Mouse (Mus musculus) induced T-regulatory cell, adult 2 months (primary cell): ENCODE measurements at regions not wholly inside any gene's neighbourhood (a gene's known extent, or its start where the extent isn't known, plus 50 kb on each side); places are given as distances from the start of the nearest gene placed in this dataset.
A peak's percentile ranks its signal among the peaks of the same experiment; 100 is the strongest.

Experiments
- DNase-seq: peaks from one replicate; pipeline ENCODE4 v3.0.0-alpha.2; 2012; ENCODE audit warnings: low read depth

- peak; percentile 74 for DNase-seq
These were observed 165.4 kb downstream of the Cd47 start for GRCm38 (mm10) chr16:49965528-49966250.

GRCm38 (mm10) chr16:49966251-49966588 lies 165.9 kb downstream of the Cd47 start:
- no peak for DNase-seq

GRCm38 (mm10) chr16:49967110-49967509 lies 166.8 kb downstream of the Cd47 start:
- peak; percentile 75 for DNase-seq

- DNase-seq: peak; percentile 51
These were observed 168.0 kb downstream of the Cd47 start for GRCm38 (mm10) chr16:49968291-49968870.

GRCm38 (mm10) chr16:49969035-49969434 lies 168.7 kb downstream of the Cd47 start:
- peak; percentile 27 for DNase-seq

GRCm38 (mm10) chr16:49969693-49970296 lies 169.5 kb downstream of the Cd47 start:
- peak; percentile 82 for DNase-seq

- DNase-seq: peak; percentile 87
These were observed 170.0 kb downstream of the Cd47 start for GRCm38 (mm10) chr16:49970297-49970804.

GRCm38 (mm10) chr16:49971141-49971555 lies 170.8 kb downstream of the Cd47 start:
- DNase-seq: peak; percentile 69

- no peak for DNase-seq
These were observed 176.9 kb downstream of the Cd47 start for GRCm38 (mm10) chr16:49977276-49977675.

- no peak for DNase-seq
These were observed 179.2 kb downstream of the Cd47 start for GRCm38 (mm10) chr16:49979426-49979940.

GRCm38 (mm10) chr16:49980178-49980646 lies 179.9 kb downstream of the Cd47 start:
- DNase-seq: no peak

GRCm38 (mm10) chr16:49982180-49982579 lies 181.8 kb downstream of the Cd47 start:
- DNase-seq: peak; percentile 66

GRCm38 (mm10) chr16:49985082-49986076 lies 185.0 kb downstream of the Cd47 start:
- no peak for DNase-seq

GRCm38 (mm10) chr16:49986954-49987353 lies 186.6 kb downstream of the Cd47 start:
- no peak for DNase-seq

- no peak for DNase-seq
These were observed 195.5 kb downstream of the Cd47 start for GRCm38 (mm10) chr16:49995822-49996221.

- no peak for DNase-seq
These were observed 196.3 kb downstream of the Cd47 start for GRCm38 (mm10) chr16:49996593-49996992.

GRCm38 (mm10) chr16:49997040-49997439 lies 196.7 kb downstream of the Cd47 start:
- DNase-seq: no peak

- no peak for DNase-seq
These were observed 200.5 kb downstream of the Cd47 start for GRCm38 (mm10) chr16:50000805-50001204.

GRCm38 (mm10) chr16:50001662-50002455 lies 201.5 kb downstream of the Cd47 start:
- DNase-seq: no peak

GRCm38 (mm10) chr16:50002456-50002788 lies 202.1 kb downstream of the Cd47 start:
- no peak for DNase-seq

- DNase-seq: no peak
These were observed 208.7 kb downstream of the Cd47 start for GRCm38 (mm10) chr16:50009046-50009445.
